Mouse (Mus musculus) CH12.LX (cell line): ENCODE data around the gene Pfdn4. TPM values are rescaled to one million over a fixed set of nuclear protein-coding genes. Genes with fewer than 3 reads are reported as not detected.

Experiments used
- DNase-seq: peaks from one replicate; pipeline ENCODE4 v3.0.0-alpha.2; 2013; ENCODE audit errors: extremely low read depth
- H3K27ac ChIP-seq: 2 replicates; pipeline ENCODE4 v1.5.1; 2012; ENCODE audit warnings: low read depth, mild to moderate bottlenecking, control low read depth, moderate library complexity; ENCODE audit not compliant: insufficient read depth
- H3K27me3 ChIP-seq: replicated peaks from 2 replicates; pipeline ENCODE3; 2012; ENCODE audit warnings: inconsistent platforms
- H3K36me3 ChIP-seq, 2 experiments: replicated peaks in 1 of 2; 2 replicates each; pipeline versions ENCODE3 to v1.6.1; 2012; ENCODE audit warnings: inconsistent platforms in 1 of 2, low read length in 1 of 2, mild to moderate bottlenecking in 1 of 2, mixed read lengths in 1 of 2, moderate library complexity in 1 of 2; ENCODE audit not compliant: control insufficient read depth in 1 of 2, insufficient read depth in 1 of 2
- H3K4me1 ChIP-seq, 2 experiments: 2 replicates each; pipeline ENCODE4 v1.6.1; 2012; ENCODE audit warnings: inconsistent platforms in 1 of 2, moderate library complexity in 1 of 2; ENCODE audit not compliant: insufficient read depth in 2 of 2, control insufficient read depth in 1 of 2
- H3K4me2 ChIP-seq: 2 replicates; pipeline ENCODE4 v1.6.1; 2012; ENCODE audit warnings: low read depth, mild to moderate bottlenecking, control low read depth; ENCODE audit not compliant: poor library complexity, insufficient read depth, severe bottlenecking
- H3K4me3 ChIP-seq, 3 experiments: fragments of 150-350 bp in 1 of 3; sonication (generic) in 1 of 3; replicated peaks in 1 of 3; 2 replicates each; pipeline versions ENCODE3 to v1.5.1; 2011 to 2012; ENCODE audit warnings: low read depth in 2 of 3, low read length in 2 of 3, mild to moderate bottlenecking in 2 of 3, moderate library complexity in 2 of 3, control low read depth in 1 of 3, improper control_type of control experiment in 1 of 3, inconsistent platforms in 1 of 3, mixed read lengths in 1 of 3; ENCODE audit not compliant: poor library complexity in 1 of 3
- H3K79me2 ChIP-seq: replicated peaks from 2 replicates; pipeline ENCODE4 v1.6.1; 2012; ENCODE audit warnings: mild to moderate bottlenecking, moderate library complexity; ENCODE audit not compliant: control insufficient read depth, poor library complexity, insufficient read depth, severe bottlenecking; ENCODE audit errors: extremely low read depth
- H3K9ac ChIP-seq: 2 replicates; pipeline ENCODE4 v1.6.1; 2012; ENCODE audit warnings: low read depth, mild to moderate bottlenecking, control low read depth, moderate library complexity; ENCODE audit not compliant: insufficient read depth
- H3K9me3 ChIP-seq: replicated peaks from 2 replicates; pipeline ENCODE3; 2012; ENCODE audit warnings: low read length, inconsistent platforms, mixed read lengths
- BHLHE40 ChIP-seq: IDR thresholded peaks from 2 replicates; pipeline ENCODE4 v1.6.1; 2011; ENCODE audit warnings: mild to moderate bottlenecking, low read depth, low read length, improper control_type of control experiment
- CHD1 ChIP-seq: IDR thresholded peaks from 2 replicates; pipeline ENCODE4 v1.6.1; 2012; ENCODE audit warnings: low read depth, low read length, improper control_type of control experiment, inconsistent platforms
- CHD2 ChIP-seq: IDR thresholded peaks from 2 replicates; pipeline ENCODE4 v1.6.1; 2011; ENCODE audit warnings: low read length, improper control_type of control experiment
- CTCF ChIP-seq, 2 experiments: IDR thresholded peaks in 1 of 2; conservative IDR thresholded peaks in 1 of 2; 2 replicates each; pipeline ENCODE4 v1.5.1; 2011 to 2012; ENCODE audit warnings: low read depth in 2 of 2, low read length in 2 of 2, improper control_type of control experiment in 1 of 2, inconsistent platforms in 1 of 2, mild to moderate bottlenecking in 1 of 2, moderate library complexity in 1 of 2
- ELF1 ChIP-seq: IDR thresholded peaks from 2 replicates; pipeline ENCODE4 v1.6.1; 2014; ENCODE audit warnings: low read depth, mild to moderate bottlenecking, inconsistent platforms, low read length, improper control_type of control experiment
- EP300 ChIP-seq: IDR thresholded peaks from 2 replicates; pipeline ENCODE4 v1.6.1; 2011; ENCODE audit warnings: low read length, improper control_type of control experiment
- ETS1 ChIP-seq: conservative IDR thresholded peaks from 2 replicates; pipeline ENCODE4 v1.6.1; 2012; ENCODE audit warnings: low read depth, mild to moderate bottlenecking, inconsistent platforms, low read length, improper control_type of control experiment, moderate library complexity
- GABPA ChIP-seq: IDR thresholded peaks from 2 replicates; pipeline ENCODE4 v1.6.1; 2012; ENCODE audit warnings: low read depth, low read length, improper control_type of control experiment, inconsistent platforms; ENCODE audit not compliant: insufficient replicate concordance
- JUN ChIP-seq: IDR thresholded peaks from 2 replicates; pipeline ENCODE4 v1.6.1; 2011; ENCODE audit warnings: low read depth, mild to moderate bottlenecking, low read length, improper control_type of control experiment, moderate library complexity; ENCODE audit not compliant: insufficient read depth
- JUND ChIP-seq: conservative IDR thresholded peaks from 2 replicates; pipeline ENCODE4 v1.6.1; 2011; ENCODE audit warnings: low read depth, low read length, improper control_type of control experiment
- MAX ChIP-seq: IDR thresholded peaks from 2 replicates; pipeline ENCODE4 v1.6.1; 2011; ENCODE audit warnings: low read length, improper control_type of control experiment
- MEF2A ChIP-seq: IDR thresholded peaks from 2 replicates; pipeline ENCODE4 v1.6.1; 2014; ENCODE audit warnings: low read depth, mild to moderate bottlenecking, inconsistent platforms, low read length, improper control_type of control experiment, borderline replicate concordance
- MXI1 ChIP-seq: IDR thresholded peaks from 2 replicates; pipeline ENCODE4 v1.6.1; 2011; ENCODE audit warnings: mild to moderate bottlenecking, low read depth, low read length, improper control_type of control experiment
- MYC ChIP-seq: IDR thresholded peaks from 2 replicates; pipeline ENCODE4 v1.6.1; 2011; ENCODE audit warnings: low read depth, mild to moderate bottlenecking, improper control_type of control experiment, low read length
- POLR2AphosphoS2 ChIP-seq: IDR thresholded peaks from 2 replicates; pipeline ENCODE4 v1.6.1; 2011; ENCODE audit warnings: low read depth, low read length, improper control_type of control experiment
- RAD21 ChIP-seq: IDR thresholded peaks from 2 replicates; pipeline ENCODE4 v1.6.1; 2011; ENCODE audit warnings: low read depth, mild to moderate bottlenecking, low read length, improper control_type of control experiment, moderate library complexity
- SMC3 ChIP-seq: IDR thresholded peaks from 2 replicates; pipeline ENCODE4 v1.6.1; 2011; ENCODE audit warnings: low read depth, low read length, improper control_type of control experiment
- USF1 ChIP-seq: IDR thresholded peaks from 2 replicates; pipeline ENCODE4 v1.6.1; 2014; ENCODE audit warnings: low read depth, mild to moderate bottlenecking, inconsistent platforms, low read length, improper control_type of control experiment
- ZMIZ1 ChIP-seq: IDR thresholded peaks from 2 replicates; pipeline ENCODE4 v1.6.1; 2012; ENCODE audit warnings: low read depth, mild to moderate bottlenecking, inconsistent platforms, low read length, improper control_type of control experiment
- dilution Hi-C: fragments of 300-500 bp; cut with MboI; formaldehyde crosslinking; loops from 2 replicates; pipeline ENCODE4 v1.14.3; 2020; ENCODE audit warnings: low sequenced_read_pairs; ENCODE audit not compliant: extremely low pct_unique_long_range_greater_than_20kb, extremely low pct_ligation_motif_present
- in situ Hi-C: fragments of 300-500 bp; cut with MboI; formaldehyde crosslinking; loops from 3 replicates; pipeline ENCODE4 v1.14.3; 2019; ENCODE audit warnings: low sequenced_read_pairs, low pct_ligation_motif_present, low pct_unique_long_range_greater_than_20kb, mixed read lengths
- polyA plus RNA-seq: library from polyadenylated mRNA; unstranded; fragments of >175 nt; gene quantifications from 2 replicates; pipeline ENCODE4 v1.2.1, GENCODE M21; 2012; ENCODE audit warnings: low read depth; ENCODE audit not compliant: insufficient read length
- total RNA-seq, 2 experiments: library from RNA; depleted of rRNA; stranded (reverse); fragments of 300-350 nt in 1 of 2; fragments of >200 nt in 1 of 2; gene quantifications; 2 replicates each; pipeline ENCODE4 v1.2.3; 2012 to 2014

Gene Pfdn4
- total RNA-seq (2012; rRNA removed) (56.2 and 68.1 TPM in 2 replicates), total RNA-seq (2014; rRNA removed) (222 and 254 TPM in 2 replicates), polyA plus RNA-seq (68.8 and 77.8 TPM in 2 replicates)

DNA sequence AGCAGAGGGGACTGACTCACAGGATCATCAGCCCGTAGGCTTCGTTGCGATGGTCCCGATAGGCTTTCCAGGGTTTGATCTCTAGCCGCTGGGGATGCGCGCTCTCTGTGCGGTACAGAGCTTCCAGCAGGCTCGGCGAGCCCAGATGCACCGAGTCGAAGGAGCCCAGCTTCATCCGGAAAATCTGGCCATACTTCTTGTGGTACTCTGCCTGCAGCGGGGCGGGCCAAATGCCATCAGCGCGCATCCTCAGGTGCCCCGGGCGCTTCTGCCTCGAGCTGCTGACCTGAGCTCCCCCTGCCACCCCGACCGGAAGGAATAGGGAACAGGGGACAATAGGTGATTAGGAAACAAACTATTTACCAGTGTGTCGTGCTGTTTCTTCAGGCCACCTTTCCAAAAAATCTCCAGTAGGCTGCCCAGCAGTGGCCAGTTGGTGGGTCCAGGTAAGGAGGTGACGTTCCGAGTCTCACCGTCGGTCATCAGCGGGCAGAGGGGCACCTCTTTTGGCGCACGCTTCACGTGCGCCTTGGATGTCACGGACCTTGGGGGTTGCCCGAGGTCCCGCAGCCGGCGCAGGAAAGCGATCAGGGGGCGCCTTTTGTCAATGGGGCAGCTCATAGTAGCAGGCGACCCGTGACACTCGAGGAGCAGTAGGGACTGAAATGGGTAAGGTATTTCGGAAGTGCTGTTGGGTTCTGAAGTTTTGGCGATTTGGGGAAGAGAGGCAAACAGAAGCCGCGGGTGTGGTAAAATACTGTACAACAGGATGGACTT, at the start of gene Pfdn4:
Gene Pfdn4 (plus strand): TSS at position 275 of the 777 bp plus-strand sequence.
- no peak for DNase-seq
- no peaks in the 10 kb centered on the region for H3K9me3 ChIP-seq
- in situ Hi-C loops = no loop called here
- H3K79me2 ChIP-seq = no peaks in the 10 kb centered on the region
- no peaks in the 10 kb centered on the region for H3K4me1 ChIP-seq
- H3K4me3 ChIP-seq = no peak within 1 kb of the TSS
- H3K27ac ChIP-seq = no peak within 1 kb of the TSS
- H3K4me2 ChIP-seq = no peak within 1 kb of the TSS
- peaks cover 43% of the 10 kb centered on the region for H3K27me3 ChIP-seq
- no peak for TF ChIP-seq BHLHE40
- no peak for TF ChIP-seq CHD2
- no peak for TF ChIP-seq MXI1
- no peak for TF ChIP-seq CTCF (conservative IDR thresholded peaks at IDR 0.05 in 1 of 2, IDR thresholded peaks at IDR 0.05 in 1 of 2; ENCODE audit: low read depth in 2 of 2, low read length in 2 of 2)
- no peak for TF ChIP-seq RAD21
- TF ChIP-seq MAX = no peak
- TF ChIP-seq SMC3 = no peak
- TF ChIP-seq POLR2AphosphoS2 = no peak
- TF ChIP-seq JUN = no peak
- no peak for TF ChIP-seq CHD1
- no peak for TF ChIP-seq JUND
- TF ChIP-seq EP300 = no peak
- no peak for TF ChIP-seq MYC
- TF ChIP-seq ELF1 = no peak
- dilution Hi-C loops = no loop called here
- H3K9ac ChIP-seq = no peak within 1 kb of the TSS
- no peaks in the 10 kb centered on the region for H3K36me3 ChIP-seq

DNA sequence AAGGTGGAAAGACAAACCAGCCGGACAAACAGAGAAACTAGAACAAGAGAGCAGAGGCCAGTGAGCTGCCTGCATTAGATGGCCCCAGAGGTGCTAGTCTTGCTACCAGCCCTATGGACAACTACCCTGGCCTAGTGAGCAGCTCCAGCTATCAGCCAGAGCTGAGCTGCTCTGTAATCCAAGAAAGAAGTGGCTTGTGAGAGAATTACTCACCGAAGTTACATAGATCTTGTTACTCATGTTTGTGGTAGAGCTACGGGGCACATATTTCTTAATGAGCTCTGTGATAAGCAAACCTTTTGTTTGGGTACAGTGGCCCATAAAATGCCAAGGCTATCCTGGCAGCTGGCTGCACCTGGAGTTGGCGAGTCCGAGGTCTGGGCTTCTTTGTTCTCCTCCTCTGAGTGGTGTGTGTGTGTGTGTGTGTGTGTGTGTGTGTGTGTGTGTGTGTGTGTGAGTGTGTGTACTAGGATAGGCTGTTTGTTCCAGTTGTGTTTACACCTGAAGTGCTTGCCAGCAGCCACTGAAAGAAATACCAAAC, 49.3 kb upstream of the Pfdn4 start:
- no peak overlapping the region for H3K4me2 ChIP-seq
- no peaks in the 10 kb centered on the region for H3K9me3 ChIP-seq
- no peak overlapping the region for H3K27ac ChIP-seq
- H3K27me3 ChIP-seq = peaks cover 77% of the 10 kb centered on the region
- H3K4me1 ChIP-seq = no peaks in the 10 kb centered on the region
- no peak for DNase-seq
- H3K79me2 ChIP-seq = no peaks in the 10 kb centered on the region
- H3K4me3 ChIP-seq = no peak overlapping the region
- no peak overlapping the region for H3K9ac ChIP-seq
- no peaks in the 10 kb centered on the region for H3K36me3 ChIP-seq
- in situ Hi-C loops (no loop called here), dilution Hi-C loops (no loop called here)
- TF ChIP-seq ZMIZ1 = no peak
- TF ChIP-seq RAD21 = no peak
- no peak for TF ChIP-seq EP300
- no peak for TF ChIP-seq USF1
- TF ChIP-seq MEF2A = no peak
- no peak for TF ChIP-seq CHD1
- TF ChIP-seq GABPA = no peak
- no peak for TF ChIP-seq POLR2AphosphoS2
- no peak for TF ChIP-seq ETS1
- TF ChIP-seq BHLHE40 = no peak
